Mouse (Mus musculus) thymus, adult 2 months (tissue): ENCODE data around the gene Usp29.

ENCODE experiments used
- CTCF ChIP-seq: fragments of 200-500 bp; IDR thresholded peaks from 2 replicates; pipeline ENCODE4 v1.5.1; 2012; ENCODE audit warnings: mild to moderate bottlenecking, control low read depth, low read length, moderate library complexity, borderline replicate concordance; ENCODE audit not compliant: control insufficient read depth, poor library complexity, insufficient read depth; ENCODE audit errors: extremely low read depth
- POLR2A ChIP-seq: fragments of 200-500 bp; IDR thresholded peaks from 2 replicates; pipeline ENCODE4 v1.6.1; 2012; ENCODE audit warnings: mild to moderate bottlenecking, low read length, control low read depth, moderate library complexity; ENCODE audit not compliant: control insufficient read depth, poor library complexity, insufficient read depth; ENCODE audit errors: extremely low read depth

DNA sequence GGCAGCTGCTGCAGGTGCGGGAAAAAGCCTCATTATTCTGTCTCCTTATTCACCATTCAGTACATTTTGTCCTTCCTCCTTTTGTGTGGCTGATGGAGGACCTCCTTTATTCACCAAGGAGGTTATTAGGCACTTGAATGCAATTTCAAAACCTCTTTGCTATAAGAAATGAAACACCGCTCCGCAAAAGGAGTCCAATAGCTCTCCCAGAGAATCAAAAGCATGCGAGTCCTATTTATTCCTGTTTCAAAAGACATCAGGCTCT is 196.3 kb downstream of the Usp29 start:
- TF ChIP-seq CTCF = no peak
- no peak for TF ChIP-seq POLR2A
